Mouse (Mus musculus): ENCODE data around the gene Gys2. TPM values are rescaled to one million over a fixed set of nuclear protein-coding genes. Genes with fewer than 3 reads are reported as not detected.
"Not testable (repeated sequence)": the region's sequence is repeated elsewhere in the genome, so short reads cannot be mapped to it uniquely, and the experiment has no call there.

Gene Gys2
- under 1 TPM in 1 of 2 experiments, not detected in 1; 0.17 TPM for total RNA-seq (2021)
- long read RNA-seq, experiment 1: 0 reads
- long read RNA-seq, experiment 2: 0 reads

GRCm38 (mm10) chr6:142472801-142473203, at the start of gene Gys2:
Gene Gys2, minus strand, starts transcription at chr6:142473109.
- DNase-seq: no peak
- intact Hi-C loops (cut with DNase I): no loop called here

DNA sequence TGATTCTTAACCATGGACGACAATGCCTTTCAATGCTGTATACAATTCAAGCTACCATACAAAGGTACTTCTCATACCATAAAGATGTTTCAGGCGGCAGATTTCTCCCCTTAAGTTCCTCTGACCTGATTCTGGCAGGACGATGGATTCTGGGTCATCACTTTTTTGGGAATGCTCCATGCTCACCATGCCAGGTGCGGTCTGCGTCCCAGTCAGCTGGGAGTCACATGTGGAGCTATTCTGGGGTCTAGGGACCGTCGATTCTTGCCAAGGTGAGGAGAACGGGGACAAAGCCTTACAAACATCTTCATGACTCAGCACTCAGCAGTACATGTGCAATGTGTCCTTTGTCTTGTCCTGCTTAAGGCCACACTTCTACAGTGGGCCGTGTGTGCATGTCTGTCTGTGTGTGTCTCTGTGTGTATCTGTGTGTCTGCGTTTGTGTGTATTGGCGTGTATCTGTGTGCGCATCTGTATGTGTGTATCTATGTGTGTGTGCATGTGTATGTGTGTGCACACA, 48.7 kb upstream of the Gys2 start:
- intact Hi-C loops (cut with DNase I): no loop called here
- DNase-seq: peak; percentile 35 to 49

- intact Hi-C loops (cut with DNase I): loop anchor here (2.0 to 5.0 kb wide), 3 partner anchors 42 to 162 kb away; partner anchors contain the start of genes Golt1b and Recql
- peak in 1 of 2 experiments; percentile 52 for DNase-seq
Measured at GRCm38 (mm10) chr6:142519110-142519509, 46.2 kb upstream of the Gys2 start.

- intact Hi-C loops (cut with DNase I): loop anchor here (5.0 kb wide), 2 partner anchors 128 to 158 kb away; partner anchors contain the start of genes Golt1b and Recql
- DNase-seq: not testable (repeated sequence)
Measured at GRCm38 (mm10) chr6:142515379-142515778, 42.5 kb upstream of the Gys2 start.

- intact Hi-C loops (cut with DNase I): loop anchor here (5.0 kb wide), 2 partner anchors 128 to 158 kb away; partner anchors contain the start of genes Golt1b and Recql
- DNase-seq: peak; percentile 61 to 70
Measured at GRCm38 (mm10) chr6:142514912-142515311, 42.0 kb upstream of the Gys2 start.

GRCm38 (mm10) chr6:142512902-142513301, 40.0 kb upstream of the Gys2 start:
- intact Hi-C loops (cut with DNase I): no loop called here
- no peak for DNase-seq

GRCm38 (mm10) chr6:142511516-142512135, 38.7 kb upstream of the Gys2 start:
- DNase-seq: no peak
- intact Hi-C loops (cut with DNase I): no loop called here

DNA sequence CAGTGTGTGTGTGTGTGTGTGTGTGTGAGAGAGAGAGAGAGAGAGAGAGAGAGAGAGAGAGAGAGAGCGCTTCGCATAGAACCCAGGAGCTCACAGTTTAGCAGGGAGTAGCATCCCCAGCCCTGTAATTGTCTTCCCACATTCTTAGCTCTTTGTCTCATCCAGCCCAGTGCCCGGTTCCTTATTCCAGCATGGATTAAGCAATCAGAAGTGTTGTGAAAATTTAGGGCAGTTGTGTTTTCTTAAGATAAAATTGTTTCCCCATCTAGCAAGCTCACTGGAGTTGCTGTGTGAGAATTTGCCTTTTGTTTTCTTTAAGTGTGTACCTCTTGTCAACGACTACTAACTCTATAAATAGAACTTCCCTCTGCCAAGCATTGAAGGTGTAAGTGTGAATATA, 35.8 kb upstream of the Gys2 start:
- intact Hi-C loops (cut with DNase I): no loop called here
- no peak for DNase-seq

GRCm38 (mm10) chr6:142507785-142508162, 34.9 kb upstream of the Gys2 start, which contains the start of gene Ldhb:
Gene Ldhb, minus strand, starts transcription at chr6:142507957.
- peak; percentile 85 to 87 for DNase-seq
- intact Hi-C loops (cut with DNase I): no loop called here

GRCm38 (mm10) chr6:142507033-142507784, 34.3 kb upstream of the Gys2 start:
- intact Hi-C loops (cut with DNase I): no loop called here
- peak; percentile 37 to 48 for DNase-seq

GRCm38 (mm10) chr6:142506338-142507032, 33.6 kb upstream of the Gys2 start:
- no peak for DNase-seq
- intact Hi-C loops (cut with DNase I): no loop called here

GRCm38 (mm10) chr6:142503601-142504000, 30.7 kb upstream of the Gys2 start:
- DNase-seq: no peak
- intact Hi-C loops (cut with DNase I): no loop called here

DNA sequence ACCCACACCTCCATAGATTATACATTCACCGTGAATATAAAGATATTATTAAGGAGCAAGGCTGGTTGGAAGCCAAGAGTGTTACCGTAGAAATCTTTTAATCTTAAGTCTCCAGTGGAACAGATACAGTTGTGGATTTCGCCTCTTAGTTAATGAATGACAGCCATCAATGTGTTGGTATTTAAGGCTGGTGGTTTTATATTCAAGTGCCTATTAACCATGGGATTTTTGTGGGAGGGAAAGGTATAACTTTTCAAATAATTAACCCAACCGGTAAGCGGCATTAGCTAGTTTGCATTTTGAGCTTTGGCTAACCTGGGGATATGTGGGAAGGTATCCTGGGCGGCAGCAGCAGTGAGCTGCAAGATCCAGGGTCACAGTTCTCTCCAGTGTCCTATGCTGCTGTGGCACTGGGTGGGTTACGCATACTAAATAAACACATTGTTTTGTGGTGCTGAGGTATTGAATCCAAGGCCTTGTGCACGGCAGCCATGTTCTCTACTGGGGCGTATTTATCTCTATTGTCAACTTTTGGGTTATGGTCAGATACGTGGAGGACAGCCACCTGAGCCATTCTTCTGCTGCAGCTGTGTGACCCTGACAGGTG, 29.7 kb upstream of the Gys2 start:
- intact Hi-C loops (cut with DNase I): no loop called here
- DNase-seq: no peak

DNA sequence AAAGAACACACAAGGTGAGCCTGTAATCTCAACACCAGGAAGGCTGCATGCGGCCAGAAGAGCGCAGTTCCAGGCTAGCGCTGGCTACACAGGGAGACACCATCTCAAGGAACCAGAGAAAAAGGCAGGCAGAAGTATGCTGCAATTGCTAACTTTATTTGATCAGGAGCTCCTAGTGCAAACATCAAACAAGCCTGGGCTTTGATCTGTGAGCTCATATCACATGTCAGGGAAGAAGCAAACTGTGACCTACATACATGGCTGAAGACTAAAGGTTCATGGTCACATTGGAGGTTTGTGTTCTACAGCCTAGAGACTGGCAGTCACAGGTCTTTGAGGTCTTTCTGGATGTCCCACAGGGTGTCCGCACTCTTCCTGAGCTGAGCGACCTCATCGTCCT, 17.2 kb upstream of the Gys2 start:
- intact Hi-C loops (cut with DNase I); DNase-seq: not testable (repeated sequence)

DNA sequence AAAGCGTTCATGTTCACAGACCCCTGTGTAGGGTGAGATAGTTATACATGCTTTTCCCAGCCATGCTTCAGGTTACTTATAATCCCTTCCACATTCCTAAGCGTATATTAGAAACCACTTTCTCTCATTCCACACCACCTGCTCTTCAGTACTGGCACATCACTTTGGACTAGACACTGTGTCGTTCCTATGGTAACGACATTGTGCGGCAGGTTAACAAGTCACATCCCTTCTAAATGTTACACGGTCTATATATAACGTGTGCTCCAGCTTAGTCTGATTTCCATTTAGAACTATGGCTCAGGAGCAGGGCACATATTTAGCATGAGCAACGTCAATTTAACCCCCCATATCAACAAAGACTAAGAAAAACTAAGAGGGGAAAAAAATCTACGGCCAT, 14.7 kb upstream of the Gys2 start:
- DNase-seq: no peak
- intact Hi-C loops (cut with DNase I): no loop called here

- intact Hi-C loops (cut with DNase I): no loop called here
- DNase-seq: no peak
Measured at GRCm38 (mm10) chr6:142485478-142486123, 12.7 kb upstream of the Gys2 start.

- DNase-seq: peak in 1 of 2 experiments; percentile 34
- intact Hi-C loops (cut with DNase I): loop anchor here (2.0 kb wide), 1 partner anchor 42 kb away; no protein-coding TSS in a partner anchor
Measured at GRCm38 (mm10) chr6:142477239-142477638, 4.3 kb upstream of the Gys2 start.

DNA sequence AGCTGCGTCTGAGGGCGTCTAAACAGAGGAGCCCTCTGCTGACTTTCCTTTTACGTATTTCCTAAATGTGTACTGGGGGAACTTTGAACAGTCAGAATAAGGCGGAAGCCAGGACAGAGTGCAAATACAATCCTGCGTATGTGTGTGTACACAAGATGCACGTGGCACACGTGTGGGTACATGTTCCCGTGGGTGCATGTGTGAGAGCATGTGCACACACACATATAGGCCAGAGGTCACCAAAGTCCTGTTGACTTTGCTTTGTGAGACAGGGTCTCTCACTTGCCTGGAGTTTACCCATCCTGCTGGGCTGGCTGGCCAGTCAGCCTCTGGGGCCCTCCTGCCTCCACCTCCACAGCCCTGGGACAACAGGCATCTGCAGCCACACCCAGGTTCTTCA, 1.8 kb downstream of the Gys2 start:
- intact Hi-C loops (cut with DNase I): no loop called here

GRCm38 (mm10) chr6:142469602-142470001, 3.3 kb downstream of the Gys2 start:
- intact Hi-C loops (cut with DNase I): no loop called here
- peak in 1 of 2 experiments; percentile 18 for DNase-seq

More for the DNA sequence above, 1.8 kb downstream of the Gys2 start:
- no peak for DNase-seq

GRCm38 (mm10) chr6:142462194-142462593, 10.7 kb downstream of the Gys2 start:
- DNase-seq: no peak
- intact Hi-C loops (cut with DNase I): no loop called here
